ENCODE assay signal across 8 mouse cellular contexts in the genomic region with DNA sequence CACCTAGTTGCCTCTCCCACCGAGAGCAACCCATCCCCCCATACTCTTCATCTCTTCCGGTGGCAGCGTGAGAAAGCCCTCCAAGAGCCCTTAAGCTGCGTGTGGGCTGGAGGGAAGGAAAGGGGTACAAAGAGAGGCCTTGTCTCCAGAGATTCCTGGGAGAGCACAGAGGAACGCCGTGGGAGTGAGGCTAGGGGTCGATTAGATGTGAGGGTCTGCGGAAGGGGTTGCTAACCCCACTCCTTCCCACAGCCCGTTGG. TPM values are rescaled to one million over a fixed set of nuclear protein-coding genes. Genes with fewer than 3 reads are reported as not detected.
A peak's percentile ranks its signal among the peaks of the same experiment; 100 is the strongest.
DNase-seq lines count a peak whose midpoint lies in the region; ATAC-seq and TF ChIP-seq lines count a peak whose summit lies in the region.

No protein-coding gene starts in this region.

- peak overlapping the region; percentile 93 for H3K27ac ChIP-seq in embryonic facial prominence, embryonic 10.5 days (replicated peaks)
- H3K27ac ChIP-seq in limb, embryonic 10.5 days, result peak overlapping the region; percentile 93
- H3K27ac ChIP-seq in midbrain, postnatal 0 days (ENCODE audit: low read depth, low read length), result peak overlapping the region; percentile 75

- no peak for TF ChIP-seq CTCF in midbrain, postnatal 0 days (IDR thresholded peaks at IDR 0.05)

- whole genome bisulfite sequencing in embryonic facial prominence, embryonic 10.5 days, result under 1% methylated on average over 9 of the region's 9 CpGs
- under 1% methylated on average over 9 of the region's 9 CpGs for WGBS in limb, embryonic 10.5 days
- 2% methylated on average over 9 of the region's 9 CpGs for WGBS in midbrain, postnatal 0 days

- ATAC-seq in midbrain, postnatal 0 days (ENCODE audit: low FRiP score), result peak; percentile 54

- peaks cover 47% of the 10 kb centered on the region for H3K4me1 ChIP-seq in embryonic facial prominence, embryonic 10.5 days
- peaks cover 40% of the 10 kb centered on the region for H3K4me1 ChIP-seq in limb, embryonic 10.5 days
- no peaks in the 10 kb centered on the region for H3K4me1 ChIP-seq in midbrain, postnatal 0 days (ENCODE audit: insufficient read depth, low read length)

- peaks cover 39% of the 10 kb centered on the region for H3K36me3 ChIP-seq in embryonic facial prominence, embryonic 10.5 days (replicated peaks)
- peaks cover 39% of the 10 kb centered on the region for H3K36me3 ChIP-seq in limb, embryonic 10.5 days
- no peaks in the 10 kb centered on the region for H3K36me3 ChIP-seq in midbrain, postnatal 0 days (ENCODE audit: insufficient read depth, low read length)

- no peaks in the 10 kb centered on the region for H3K9me3 ChIP-seq in embryonic facial prominence, embryonic 10.5 days
- H3K9me3 ChIP-seq in limb, embryonic 10.5 days (replicated peaks), result no peaks in the 10 kb centered on the region
- no peaks in the 10 kb centered on the region for H3K9me3 ChIP-seq in midbrain, postnatal 0 days (ENCODE audit: low read length)

- no peaks in the 10 kb centered on the region for H3K27me3 ChIP-seq in embryonic facial prominence, embryonic 10.5 days (replicated peaks; ENCODE audit: low read depth, poor library complexity, severe bottlenecking)
- H3K27me3 ChIP-seq in limb, embryonic 10.5 days (ENCODE audit: low read depth, poor library complexity, severe bottlenecking), result no peaks in the 10 kb centered on the region
- H3K27me3 ChIP-seq in midbrain, postnatal 0 days (ENCODE audit: insufficient read depth, low read length), result no peaks in the 10 kb centered on the region

- peak; percentile 32 to 36 for DNase-seq in kidney, postnatal 4 days
- no peak for DNase-seq in kidney, adult 9 months
- DNase-seq in embryonic facial prominence, embryonic 10.5 days (ENCODE audit: low spot score), result peak; percentile 70
- DNase-seq in limb, embryonic 10.5 days (ENCODE audit: low spot score), result no peak
- DNase-seq in midbrain, postnatal 0 days (ENCODE audit: low spot score), result peak; percentile 60
- DNase-seq in spleen, postnatal 14 days (ENCODE audit: low spot score in 2 of 2), result no peak
- DNase-seq in cerebellum, adult 9-10 months, result no peak
- no peak for DNase-seq in cerebellum, adult 9-11 months

- peak overlapping the region; percentile 94 for H3K4me2 ChIP-seq in midbrain, postnatal 0 days (ENCODE audit: low read depth, low read length, poor library complexity, severe bottlenecking)

- H3K4me3 ChIP-seq in embryonic facial prominence, embryonic 10.5 days, result peak overlapping the region; percentile 74
- peak overlapping the region; percentile 72 for H3K4me3 ChIP-seq in limb, embryonic 10.5 days
- H3K4me3 ChIP-seq in midbrain, postnatal 0 days (ENCODE audit: low read depth, low read length), result peak overlapping the region; percentile 48

- peak overlapping the region; percentile 70 for H3K9ac ChIP-seq in midbrain, postnatal 0 days (replicated peaks; ENCODE audit: low read length, poor library complexity, severe bottlenecking)

RNA-seq across cellular contexts. Expression of gene Mical1, which starts 0.8 kb away (rescaled TPM):
- 44.5 and 48.0 TPM in 2 replicates for polyA plus RNA-seq in embryonic facial prominence, embryonic 10.5 days (2016; fragmentation: Nextera tagmentation; extraction: Ambion mirVana)
- 40.2 and 43.8 TPM in 2 replicates for polyA plus RNA-seq in limb, embryonic 10.5 days (2016; fragmentation: Nextera tagmentation; extraction: Ambion mirVana)
- total RNA-seq in midbrain, postnatal 0 days (2014; rRNA removed), result 24.1 and 24.6 TPM in 2 replicates
- 18.7 and 21.2 TPM in 2 replicates for polyA plus RNA-seq in midbrain, postnatal 0 days (2015; fragmentation: Nextera tagmentation; extraction: Ambion mirVana)

RNA-seq across cellular contexts. Expression of gene Smpd2, which starts 13.2 kb away (rescaled TPM):
- 61.2 and 65.7 TPM in 2 replicates for polyA plus RNA-seq in embryonic facial prominence, embryonic 10.5 days (2016; fragmentation: Nextera tagmentation; extraction: Ambion mirVana)
- 62.7 TPM in 2 replicates for polyA plus RNA-seq in limb, embryonic 10.5 days (2016; fragmentation: Nextera tagmentation; extraction: Ambion mirVana)
- total RNA-seq in midbrain, postnatal 0 days (2014; rRNA removed), result 34.4 and 36.9 TPM in 2 replicates
- 43.5 and 44.0 TPM in 2 replicates for polyA plus RNA-seq in midbrain, postnatal 0 days (2015; fragmentation: Nextera tagmentation; extraction: Ambion mirVana)

RNA-seq across cellular contexts. Expression of gene Ppil6, which starts 13.3 kb away (rescaled TPM):
- polyA plus RNA-seq in embryonic facial prominence, embryonic 10.5 days (2016; fragmentation: Nextera tagmentation; extraction: Ambion mirVana), result 0.80 and 0.93 TPM in 2 replicates
- polyA plus RNA-seq in limb, embryonic 10.5 days (2016; fragmentation: Nextera tagmentation; extraction: Ambion mirVana), result 0.36 and 0.95 TPM in 2 replicates
- total RNA-seq in midbrain, postnatal 0 days (2014; rRNA removed), result 1.8 and 2.3 TPM in 2 replicates
- polyA plus RNA-seq in midbrain, postnatal 0 days (2015; fragmentation: Nextera tagmentation; extraction: Ambion mirVana), result 4.7 and 5.3 TPM in 2 replicates

RNA-seq across cellular contexts. Expression of gene Zbtb24, which starts 26.8 kb away (rescaled TPM):
- polyA plus RNA-seq in embryonic facial prominence, embryonic 10.5 days (2016; fragmentation: Nextera tagmentation; extraction: Ambion mirVana), result 18.1 and 18.5 TPM in 2 replicates
- 17.2 and 21.5 TPM in 2 replicates for polyA plus RNA-seq in limb, embryonic 10.5 days (2016; fragmentation: Nextera tagmentation; extraction: Ambion mirVana)
- total RNA-seq in midbrain, postnatal 0 days (2014; rRNA removed), result 17.2 and 22.3 TPM in 2 replicates
- polyA plus RNA-seq in midbrain, postnatal 0 days (2015; fragmentation: Nextera tagmentation; extraction: Ambion mirVana), result 15.5 and 15.8 TPM in 2 replicates

RNA-seq across cellular contexts. Expression of gene Cd164, which starts 42.3 kb away (rescaled TPM):
- 138 and 143 TPM in 2 replicates for polyA plus RNA-seq in embryonic facial prominence, embryonic 10.5 days (2016; fragmentation: Nextera tagmentation; extraction: Ambion mirVana)
- 131 and 146 TPM in 2 replicates for polyA plus RNA-seq in limb, embryonic 10.5 days (2016; fragmentation: Nextera tagmentation; extraction: Ambion mirVana)
- total RNA-seq in midbrain, postnatal 0 days (2014; rRNA removed), result 29.3 and 31.2 TPM in 2 replicates
- polyA plus RNA-seq in midbrain, postnatal 0 days (2015; fragmentation: Nextera tagmentation; extraction: Ambion mirVana), result 44.5 and 48.2 TPM in 2 replicates

Comparison
In these comparisons a context has a peak if more than half of its experiments do, and no peak if none do; other contexts are left out.
1. DNase-seq: peak in kidney, postnatal 4 days (2 of 2), embryonic facial prominence, embryonic 10.5 days (single experiment) and midbrain, postnatal 0 days (single experiment); none in kidney, adult 9 months (single experiment), limb, embryonic 10.5 days (single experiment), spleen, postnatal 14 days (0 of 2), cerebellum, adult 9-10 months (single experiment) and cerebellum, adult 9-11 months (single experiment).
2. Peak in every context shown above with its lines, with median percentiles within 50 percentile points of each other: H3K27ac ChIP-seq and H3K4me3 ChIP-seq.